Mouse (Mus musculus): ENCODE measurements at regions not wholly inside any gene's neighbourhood (a gene's known extent, or its start where the extent isn't known, plus 50 kb on each side); places are given as distances from the start of the nearest gene placed in this dataset.

DNA sequence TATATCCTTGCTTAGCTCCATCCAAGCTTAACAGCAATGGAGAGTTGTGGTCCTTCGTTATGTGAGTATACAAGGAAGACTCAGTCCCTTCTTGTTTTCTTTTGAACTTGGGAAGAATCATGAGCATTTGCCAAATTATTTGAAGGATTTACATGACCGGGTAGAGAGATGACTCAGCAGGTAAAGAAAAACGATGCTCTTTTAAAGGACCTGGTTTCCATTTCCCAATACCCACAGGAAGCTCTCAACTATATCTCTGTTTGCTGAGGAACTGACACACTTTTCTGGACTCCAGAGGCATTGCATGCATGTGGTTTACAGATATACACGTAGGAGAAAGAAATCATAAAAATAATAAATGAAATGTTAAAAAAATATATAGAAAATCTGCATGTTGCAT is 457.5 kb downstream of the Ppargc1a start:
- H3K79me2 ChIP-seq (ENCODE audit: control insufficient read depth, insufficient read depth, low read length, poor library complexity) = no peaks in the 10 kb centered on the region
- TF ChIP-seq MXI1 (IDR thresholded peaks at IDR 0.05; ENCODE audit: low read depth, low read length) = no peak
- no peak for TF ChIP-seq E2F4 (IDR thresholded peaks at IDR 0.05; ENCODE audit: borderline replicate concordance, low read depth, low read length)
- no peak for TF ChIP-seq ETS1 (IDR thresholded peaks at IDR 0.05; ENCODE audit: low read depth, low read length)
- TF ChIP-seq CTCF (IDR thresholded peaks at IDR 0.05 in 2 of 3, conservative IDR thresholded peaks at IDR 0.05 in 1 of 3; ENCODE audit: control insufficient read depth in 1 of 3, insufficient read depth in 1 of 3, low read depth in 2 of 3, low read length in 3 of 3, poor library complexity in 1 of 3, severe bottlenecking in 1 of 3) = no peak
- TF ChIP-seq RCOR1 (IDR thresholded peaks at IDR 0.05; ENCODE audit: low read depth, low read length) = no peak
- TF ChIP-seq NRF1 (IDR thresholded peaks at IDR 0.05; ENCODE audit: insufficient read depth, low read depth, low read length, poor library complexity, severe bottlenecking) = no peak
- no peak for TF ChIP-seq ZKSCAN1 (IDR thresholded peaks at IDR 0.05; ENCODE audit: low read depth, low read length)
- TF ChIP-seq MYC (IDR thresholded peaks at IDR 0.05; ENCODE audit: low read depth, low read length) = no peak
- DNase-seq (ENCODE audit: low read depth, low spot score) = no peak
- no peaks in the 10 kb centered on the region for H3K4me1 ChIP-seq (ENCODE audit: control insufficient read depth in 1 of 2, insufficient read depth in 2 of 2, low read length in 2 of 2)
- H3K4me3 ChIP-seq (ENCODE audit: control insufficient read depth in 1 of 2, insufficient read depth in 1 of 2, low read depth in 2 of 2, low read length in 2 of 2) = no peak overlapping the region
- H3K9me3 ChIP-seq (replicated peaks; ENCODE audit: insufficient read depth, low read length) = no peaks in the 10 kb centered on the region
- H3K36me3 ChIP-seq (ENCODE audit: control insufficient read depth in 1 of 2, insufficient read depth in 2 of 2, low read length in 2 of 2) = no peaks in the 10 kb centered on the region
- H3K27ac ChIP-seq (ENCODE audit: control insufficient read depth, low read depth, low read length) = no peak overlapping the region
- no peak overlapping the region for H3K9ac ChIP-seq (ENCODE audit: control insufficient read depth, low read depth, low read length, poor library complexity, severe bottlenecking)
- no peaks in the 10 kb centered on the region for H3K27me3 ChIP-seq (ENCODE audit: control insufficient read depth in 1 of 2, insufficient read depth in 2 of 2, low read length in 2 of 2)

GRCm38 (mm10) chr5:51108737-51109136 is 458.8 kb downstream of the Ppargc1a start:
- Histone ChIP-seq H3K4me1 (ENCODE audit: control insufficient read depth in 1 of 2, insufficient read depth in 2 of 2, low read length in 2 of 2) (no peaks in the 10 kb centered on the region), H3K9ac (ENCODE audit: control insufficient read depth, low read depth, low read length, poor library complexity, severe bottlenecking) (no peak overlapping the region), H3K36me3 (ENCODE audit: control insufficient read depth in 1 of 2, insufficient read depth in 2 of 2, low read length in 2 of 2) (no peaks in the 10 kb centered on the region), H3K79me2 (ENCODE audit: control insufficient read depth, insufficient read depth, low read length, poor library complexity) (no peaks in the 10 kb centered on the region), H3K27me3 (ENCODE audit: control insufficient read depth in 1 of 2, insufficient read depth in 2 of 2, low read length in 2 of 2) (no peaks in the 10 kb centered on the region), H3K9me3 (replicated peaks; ENCODE audit: insufficient read depth, low read length) (no peaks in the 10 kb centered on the region), H3K4me3 (ENCODE audit: control insufficient read depth in 1 of 2, insufficient read depth in 1 of 2, low read depth in 2 of 2, low read length in 2 of 2) (no peak overlapping the region), H3K27ac (ENCODE audit: control insufficient read depth, low read depth, low read length) (no peak overlapping the region)
- no peak for DNase-seq (ENCODE audit: low read depth, low spot score)
- TF ChIP-seq TAL1 (IDR thresholded peaks at IDR 0.05; ENCODE audit: low read length) = no peak
- TF ChIP-seq CHD1 (IDR thresholded peaks at IDR 0.05; ENCODE audit: low read depth, low read length) = no peak
- no peak for TF ChIP-seq POLR2AphosphoS2 (IDR thresholded peaks at IDR 0.05; ENCODE audit: low read length)
- no peak for TF ChIP-seq MEF2A (IDR thresholded peaks at IDR 0.05; ENCODE audit: extremely low read depth, insufficient replicate concordance, low read depth, low read length, poor library complexity, severe bottlenecking)
- no peak for TF ChIP-seq JUND (IDR thresholded peaks at IDR 0.05; ENCODE audit: low read depth, low read length)
- TF ChIP-seq MYC (IDR thresholded peaks at IDR 0.05; ENCODE audit: low read depth, low read length) = no peak
- TF ChIP-seq MYB (IDR thresholded peaks at IDR 0.05; ENCODE audit: low read depth, low read length) = no peak
- no peak for TF ChIP-seq NELFE (IDR thresholded peaks at IDR 0.05; ENCODE audit: low read depth, low read length)
- TF ChIP-seq CTCF (IDR thresholded peaks at IDR 0.05 in 2 of 3, conservative IDR thresholded peaks at IDR 0.05 in 1 of 3; ENCODE audit: control insufficient read depth in 1 of 3, insufficient read depth in 1 of 3, low read depth in 2 of 3, low read length in 3 of 3, poor library complexity in 1 of 3, severe bottlenecking in 1 of 3) = no peak
- no peak for TF ChIP-seq RAD21 (IDR thresholded peaks at IDR 0.05; ENCODE audit: low read depth, low read length)
- TF ChIP-seq POLR2AphosphoS5 (IDR thresholded peaks at IDR 0.05; ENCODE audit: borderline replicate concordance, low read depth, low read length) = no peak
- TF ChIP-seq CHD2 (IDR thresholded peaks at IDR 0.05; ENCODE audit: low read length) = no peak
- no peak for TF ChIP-seq ZKSCAN1 (IDR thresholded peaks at IDR 0.05; ENCODE audit: low read depth, low read length)
- TF ChIP-seq SMC3 (IDR thresholded peaks at IDR 0.05; ENCODE audit: low read depth, low read length) = no peak
